Mouse (Mus musculus) B cell, adult 2 months (primary cell): ENCODE measurements around the gene Ankrd17.

Source experiments
- DNase-seq, 2 experiments: peaks; one replicate each; pipeline ENCODE4 v3.0.0; 2022

Ankrd17 gene

DNA sequence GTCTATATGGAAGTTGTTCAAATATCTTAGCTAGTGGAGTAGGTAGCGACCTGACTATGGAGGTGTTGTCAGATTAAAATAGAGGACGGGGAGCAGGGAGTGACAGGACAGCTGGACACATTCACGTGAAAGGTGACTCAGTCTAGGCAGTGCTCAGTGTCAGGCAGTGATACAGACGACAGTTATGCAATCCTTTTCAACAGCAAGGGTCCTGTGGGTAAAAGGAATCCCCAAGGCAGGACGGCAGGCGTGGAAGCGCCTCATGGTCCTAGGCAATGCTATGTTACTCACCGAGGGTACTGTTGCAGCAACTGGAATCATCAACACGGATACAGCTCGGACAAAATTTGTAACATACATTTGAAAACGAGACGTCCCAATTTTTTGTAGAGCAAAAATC is 149.2 kb downstream of the Ankrd17 start:
- no peak for DNase-seq

DNA sequence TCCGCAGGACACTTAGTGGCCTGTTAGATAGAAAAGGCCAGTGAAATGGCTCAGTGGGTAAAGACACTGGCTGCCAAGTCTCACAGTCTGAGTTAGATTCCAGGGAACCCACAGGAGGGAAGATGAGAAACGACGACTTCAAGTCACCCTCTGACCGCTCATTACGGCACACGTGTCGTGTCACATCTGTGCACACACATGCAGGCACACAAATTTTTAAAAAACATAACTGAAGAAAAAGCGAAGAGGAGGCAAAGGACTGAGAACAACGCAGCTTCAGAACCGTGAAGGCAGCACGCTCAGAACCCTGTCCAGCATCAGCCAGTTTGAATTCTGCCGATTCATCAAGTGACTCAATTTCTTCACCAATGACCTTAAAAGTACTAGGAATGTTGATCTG is 153.0 kb downstream of the Ankrd17 start:
- DNase-seq: no peak

DNA sequence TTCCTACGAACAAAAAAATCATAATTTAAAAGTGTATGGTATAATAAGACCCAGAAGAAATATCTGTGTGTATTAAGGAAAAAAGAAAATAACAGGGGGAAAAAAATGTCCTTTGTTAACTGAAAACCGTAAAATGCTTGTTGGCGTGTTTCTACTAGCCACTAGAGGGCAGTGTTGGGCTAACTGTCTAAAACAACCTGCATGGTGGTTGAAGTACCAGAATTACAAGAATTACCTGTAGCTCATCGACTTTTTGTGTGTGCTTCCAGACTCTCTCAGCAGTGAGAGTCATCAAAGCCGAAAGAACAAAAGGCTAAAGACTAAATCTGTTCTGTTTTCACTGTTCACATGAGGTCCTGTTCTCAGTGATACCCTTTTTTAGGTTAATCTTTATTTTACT is 163.2 kb downstream of the Ankrd17 start:
- DNase-seq: peak; percentile 63 to 66

DNA sequence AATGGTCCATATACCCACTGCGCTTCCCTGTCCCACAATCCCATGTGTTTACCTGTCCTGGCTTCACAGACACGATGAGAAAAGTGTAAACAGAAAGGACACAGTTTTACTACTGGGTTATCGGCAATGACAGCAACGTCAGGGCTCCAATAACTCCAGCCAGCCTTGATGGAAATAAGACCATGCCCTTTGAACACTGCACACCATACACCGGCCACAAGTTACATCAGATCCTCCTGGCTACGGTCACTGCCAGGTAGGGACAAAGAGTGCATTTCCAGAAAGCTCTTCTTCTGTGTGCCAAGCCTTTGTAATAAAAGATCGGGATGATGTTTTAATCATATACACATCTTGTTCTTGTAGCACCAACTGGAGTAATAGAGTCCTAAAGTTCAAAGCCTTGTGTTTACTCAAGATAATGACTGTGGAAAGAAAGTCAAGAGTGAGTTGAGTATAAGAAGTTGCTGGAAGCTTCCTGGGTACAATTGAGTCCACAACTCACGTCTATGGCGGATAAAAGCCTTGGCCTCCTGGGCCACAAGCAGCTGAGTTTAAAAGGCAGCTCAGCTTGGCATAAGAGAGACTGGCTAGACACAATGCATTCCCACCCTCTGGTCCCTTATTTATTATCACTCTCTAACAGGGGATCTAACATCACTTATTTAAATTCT is 163.8 kb downstream of the Ankrd17 start:
- DNase-seq: no peak

DNA sequence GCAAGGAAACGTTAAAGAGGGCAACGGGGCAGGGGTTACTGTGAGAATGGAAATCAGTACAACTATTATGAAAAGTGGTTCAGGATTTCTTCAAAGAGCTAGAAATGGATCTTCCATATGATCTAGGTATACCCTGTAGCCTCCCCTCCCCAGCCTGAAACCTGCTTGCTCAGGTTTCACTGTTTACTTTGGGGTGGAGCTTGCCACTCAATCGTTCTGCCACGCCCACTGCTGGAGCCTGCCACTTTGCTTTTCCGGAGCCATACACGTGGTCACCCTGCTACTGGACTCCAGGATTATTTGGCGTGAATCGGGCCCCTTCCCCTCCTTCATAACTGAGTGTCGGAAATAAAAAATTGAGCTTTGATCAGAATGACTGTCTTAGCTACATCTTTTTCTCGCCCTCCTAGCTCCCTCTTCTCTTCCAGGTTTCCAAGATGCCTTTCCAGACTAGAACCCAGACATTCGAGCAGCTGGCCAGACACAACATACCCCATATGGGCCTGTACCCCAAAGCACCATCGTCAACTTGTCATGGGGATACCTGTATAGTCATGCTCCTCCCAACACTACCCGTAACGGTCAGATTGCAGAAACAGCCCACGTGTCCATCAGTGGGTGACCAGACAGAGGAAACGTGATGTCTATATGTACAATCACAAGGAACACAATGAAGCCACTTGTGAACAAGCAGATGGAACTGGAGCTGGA is 166.3 kb downstream of the Ankrd17 start:
- DNase-seq: no peak

DNA sequence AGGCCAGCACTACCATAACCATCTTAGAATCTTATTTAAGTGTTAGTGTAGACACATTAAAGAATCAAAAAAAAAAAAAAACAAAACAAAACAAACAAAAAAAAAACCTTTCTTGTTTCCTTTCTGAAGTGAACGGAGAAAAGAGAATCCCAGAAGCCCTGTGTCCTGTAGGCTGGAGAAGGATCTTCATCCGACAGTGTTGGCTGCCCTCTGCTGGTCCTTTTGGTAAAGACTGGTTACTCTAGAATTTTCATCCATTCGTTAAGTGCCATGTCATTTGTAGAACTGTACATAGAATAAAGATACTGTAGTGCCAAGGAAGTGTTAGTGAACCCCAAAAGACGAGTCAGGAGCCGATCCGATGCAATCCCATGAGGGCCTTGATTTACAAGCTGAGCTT is 171.5 kb downstream of the Ankrd17 start:
- DNase-seq: peak in 1 of 2 experiments; percentile 8

DNA sequence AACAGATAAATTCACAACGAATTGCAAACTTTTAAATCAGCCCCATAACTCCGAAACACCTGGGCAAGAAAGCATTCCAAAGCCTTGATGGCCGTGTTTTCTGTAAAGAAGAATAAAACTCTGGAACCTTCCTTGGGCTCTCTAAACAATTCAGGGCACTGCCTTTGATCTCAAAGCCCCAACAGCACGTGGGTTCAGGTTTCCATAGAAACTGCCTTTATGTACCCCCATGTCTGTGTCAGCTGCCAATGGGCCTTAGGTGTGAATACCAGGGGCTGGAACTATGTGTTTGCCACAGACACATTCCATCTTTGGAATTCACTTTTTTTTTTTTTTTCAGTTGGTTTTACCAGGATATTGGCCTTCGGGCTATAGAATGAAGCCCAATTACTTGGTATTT is 183.6 kb downstream of the Ankrd17 start:
- no peak for DNase-seq

DNA sequence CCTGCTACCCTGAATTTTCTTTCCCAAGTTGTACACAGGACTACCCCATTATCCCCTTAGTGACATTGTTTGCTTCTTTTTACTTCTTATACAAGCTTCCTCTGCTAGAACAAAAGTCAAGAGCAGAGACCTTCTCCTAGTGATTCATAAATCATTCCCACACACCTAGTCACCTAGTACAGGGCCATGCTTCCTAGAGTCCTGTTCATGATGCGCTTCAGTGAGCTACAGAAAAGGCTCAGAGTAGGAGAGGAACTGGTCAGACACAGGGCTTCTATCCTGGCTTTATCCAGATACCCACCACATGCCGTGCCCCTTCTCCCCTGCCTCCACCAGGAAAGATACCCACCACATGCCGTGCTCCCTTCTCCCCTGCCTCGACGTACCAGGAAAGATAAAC is 187.3 kb downstream of the Ankrd17 start:
- DNase-seq: no peak

DNA sequence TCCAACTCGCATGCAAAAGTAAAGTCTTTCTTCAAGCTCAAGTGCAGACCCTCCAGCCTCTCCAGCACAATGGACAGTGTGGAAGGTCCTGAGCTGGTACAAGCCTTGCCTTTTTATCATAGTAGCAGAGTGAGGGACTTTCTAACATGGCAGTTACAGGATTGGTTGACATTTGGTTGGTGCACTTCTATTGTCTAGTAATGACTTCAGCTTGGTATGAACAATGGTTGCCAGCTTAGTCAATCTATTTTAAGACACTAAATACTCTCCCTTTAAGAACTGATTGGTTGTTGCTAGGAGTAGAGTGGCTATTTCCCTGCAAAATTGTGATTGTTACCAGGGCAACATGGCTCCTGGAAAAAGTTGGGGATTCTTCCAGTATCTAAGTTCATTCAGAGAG is 188.3 kb downstream of the Ankrd17 start:
- DNase-seq: no peak
